Mouse (Mus musculus) lung, postnatal 25 days (tissue): ENCODE data around the gene Bcar1.

Experiments
- DNase-seq: peaks from one replicate; pipeline ENCODE4 v3.0.0; 2022; ENCODE audit warnings: low spot score

Bcar1 gene

GRCm38 (mm10) chr8:111736321-111736720 lies 7.3 kb downstream of the Bcar1 start:
- no peak for DNase-seq

GRCm38 (mm10) chr8:111735791-111736190 lies 7.8 kb downstream of the Bcar1 start:
- DNase-seq: no peak

- peak; percentile 77 for DNase-seq
Measured at GRCm38 (mm10) chr8:111735335-111735761, 8.3 kb downstream of the Bcar1 start.

GRCm38 (mm10) chr8:111734244-111734960 lies 9.2 kb downstream of the Bcar1 start:
- DNase-seq: peak; percentile 59

- no peak for DNase-seq
Measured at GRCm38 (mm10) chr8:111733581-111734243, 9.9 kb downstream of the Bcar1 start.

GRCm38 (mm10) chr8:111732406-111733085 lies 11.1 kb downstream of the Bcar1 start:
- no peak for DNase-seq

- peak; percentile 97 for DNase-seq
Measured at GRCm38 (mm10) chr8:111732004-111732403, 11.6 kb downstream of the Bcar1 start.

- peak; percentile 57 for DNase-seq
Measured at GRCm38 (mm10) chr8:111731231-111731977, 12.2 kb downstream of the Bcar1 start.

GRCm38 (mm10) chr8:111729233-111730170 lies 14.1 kb downstream of the Bcar1 start:
- no peak for DNase-seq

GRCm38 (mm10) chr8:111728481-111728880 lies 15.1 kb downstream of the Bcar1 start:
- DNase-seq: no peak

GRCm38 (mm10) chr8:111727553-111727952 lies 16.1 kb downstream of the Bcar1 start:
- no peak for DNase-seq

GRCm38 (mm10) chr8:111726102-111726900 lies 17.3 kb downstream of the Bcar1 start:
- peak; percentile 88 for DNase-seq

GRCm38 (mm10) chr8:111725341-111725740 lies 18.3 kb downstream of the Bcar1 start:
- no peak for DNase-seq

- no peak for DNase-seq
Measured at GRCm38 (mm10) chr8:111720115-111720544, 23.5 kb downstream of the Bcar1 start.

GRCm38 (mm10) chr8:111718937-111719336 lies 24.7 kb downstream of the Bcar1 start:
- DNase-seq: no peak

GRCm38 (mm10) chr8:111717866-111718265 lies 25.7 kb downstream of the Bcar1 start:
- DNase-seq: peak; percentile 37

GRCm38 (mm10) chr8:111717488-111717792 lies 26.2 kb downstream of the Bcar1 start:
- no peak for DNase-seq

- no peak for DNase-seq
Measured at GRCm38 (mm10) chr8:111716603-111717487, 26.8 kb downstream of the Bcar1 start.

- no peak for DNase-seq
Measured at GRCm38 (mm10) chr8:111715514-111715913, 28.1 kb downstream of the Bcar1 start.
